Mouse (Mus musculus) intestine, embryonic 14.5 days (tissue): ENCODE measurements around the gene Ptges3l. TPM values are rescaled to one million over a fixed set of nuclear protein-coding genes. Genes with fewer than 3 reads are reported as not detected.

Experiments used
- ATAC-seq: fragments of 200-750 bp; cut with Nextera tagmentation; replicated peaks from 2 replicates; pipeline ENCODE4 v1.8.0; 2017; ENCODE audit warnings: low read depth, moderate number of reproducible peaks, moderate TSS enrichment, moderate library complexity; ENCODE audit not compliant: low FRiP score, low TSS enrichment
- DNase-seq: peaks from one replicate; pipeline ENCODE4 v3.0.0-alpha.2; 2018; ENCODE audit warnings: low spot score
- H3K27ac ChIP-seq: fragments of 300-500 bp; sonication (generic); 2 replicates; pipeline ENCODE4 v1.5.1; 2014; ENCODE audit warnings: low read depth, mild to moderate bottlenecking, control low read depth
- H3K27me3 ChIP-seq: fragments of 300-500 bp; sonication (generic); replicated peaks from 2 replicates; pipeline ENCODE4 v1.6.1; 2014; ENCODE audit warnings: low read length, control low read depth; ENCODE audit not compliant: control insufficient read depth, insufficient read depth
- H3K36me3 ChIP-seq: fragments of 300-500 bp; sonication (generic); 2 replicates; pipeline ENCODE4 v1.6.1; 2014; ENCODE audit warnings: low read length, control low read depth; ENCODE audit not compliant: control insufficient read depth, insufficient read depth
- H3K4me1 ChIP-seq: fragments of 300-500 bp; sonication (generic); replicated peaks from 2 replicates; pipeline ENCODE4 v1.6.1; 2014; ENCODE audit warnings: low read length, control low read depth, mixed read lengths; ENCODE audit not compliant: control insufficient read depth, insufficient read depth
- H3K4me2 ChIP-seq: fragments of 300-500 bp; sonication (generic); 2 replicates; pipeline ENCODE4 v1.6.1; 2014; ENCODE audit warnings: low read length
- H3K4me3 ChIP-seq: fragments of 300-500 bp; sonication (generic); 2 replicates; pipeline ENCODE4 v1.5.1; 2014; ENCODE audit warnings: low read depth, low read length, control low read depth, mixed read lengths
- H3K9ac ChIP-seq: fragments of 300-500 bp; sonication (generic); 2 replicates; pipeline ENCODE4 v1.6.1; 2014; ENCODE audit warnings: mild to moderate bottlenecking, low read length
- H3K9me3 ChIP-seq: fragments of 300-500 bp; sonication (generic); 2 replicates; pipeline ENCODE4 v1.6.1; 2016; ENCODE audit warnings: low read length, control low read depth; ENCODE audit not compliant: control insufficient read depth
- WGBS: fragments of 180-500 bp; shearing (Covaris S2); extraction: QIAGEN DNeasy Blood & Tissue Kit; methylation state at CpG from one replicate; pipeline ENCODE4 v1.1.7; 2014; 5-methylcytosine and 5-hydroxymethylcytosine counted together
- polyA plus RNA-seq: library from polyadenylated mRNA; unstranded; fragments of >200 nt; fragmentation: Nextera tagmentation; extraction: Ambion mirVana; gene quantifications from 2 replicates; pipeline ENCODE4 v1.2.1, GENCODE M21; 2014

Gene Ptges3l
- polyA plus RNA-seq, 1 experiment from 2014 or later, result 16.3 TPM

GRCm38 (mm10) chr11:101420148-101420547 is 5.0 kb downstream of the Ptges3l start:
- no peak overlapping the region for H3K9ac ChIP-seq
- ATAC-seq (no peak), DNase-seq (no peak)
- H3K4me3 ChIP-seq, result no peak overlapping the region
- no peaks in the 10 kb centered on the region for H3K9me3 ChIP-seq
- H3K4me1 ChIP-seq, result peaks cover 11% of the 10 kb centered on the region
- H3K4me2 ChIP-seq, result no peak overlapping the region
- WGBS, result 89% methylated on average over 5 of the region's 5 CpGs
- H3K27me3 ChIP-seq, result no peaks in the 10 kb centered on the region
- no peak overlapping the region for H3K27ac ChIP-seq
- H3K36me3 ChIP-seq, result no peaks in the 10 kb centered on the region

GRCm38 (mm10) chr11:101419610-101420009 is 5.5 kb downstream of the Ptges3l start:
- Histone ChIP-seq H3K4me1 (peaks cover 11% of the 10 kb centered on the region), H3K4me2 (no peak overlapping the region), H3K36me3 (no peaks in the 10 kb centered on the region), H3K9me3 (no peaks in the 10 kb centered on the region), H3K4me3 (no peak overlapping the region), H3K27ac (no peak overlapping the region), H3K27me3 (no peaks in the 10 kb centered on the region), H3K9ac (no peak overlapping the region)
- 36% methylated on average over 3 of the region's 3 CpGs for WGBS
- DNase-seq, result no peak
- ATAC-seq, result no peak

- no peak overlapping the region for H3K4me2 ChIP-seq
- peaks cover 9% of the 10 kb centered on the region for H3K4me1 ChIP-seq
- H3K27ac ChIP-seq, result no peak overlapping the region
- DNase-seq (no peak), ATAC-seq (no peak)
- 61% methylated on average over 6 of the region's 6 CpGs for WGBS
- no peaks in the 10 kb centered on the region for H3K27me3 ChIP-seq
- H3K36me3 ChIP-seq, result no peaks in the 10 kb centered on the region; the same call in 1 of the 2 replicates
- no peaks in the 10 kb centered on the region for H3K9me3 ChIP-seq
- H3K9ac ChIP-seq, result no peak overlapping the region
- no peak overlapping the region for H3K4me3 ChIP-seq
These were observed 6.1 kb downstream of the Ptges3l start for GRCm38 (mm10) chr11:101418991-101419390.

- Histone ChIP-seq H3K4me1 (peaks cover 4% of the 10 kb centered on the region; the same call in 1 of the 2 replicates), H3K27ac (peak within 1 kb of the TSS; percentile 76), H3K4me3 (peak within 1 kb of the TSS; percentile 92), H3K4me2 (peak within 1 kb of the TSS; percentile 73), H3K9ac (peak within 1 kb of the TSS; percentile 87), H3K36me3 (peaks cover 14% of the 10 kb centered on the region), H3K9me3 (no peaks in the 10 kb centered on the region), H3K27me3 (no peaks in the 10 kb centered on the region)
- ATAC-seq (peak; percentile 75), DNase-seq (peak; percentile 96)
- WGBS, result under 1% methylated on average over 45 of the region's 45 CpGs
These were observed 7.9 kb downstream of the Ptges3l start, which contains the start of gene Aarsd1 for GRCm38 (mm10) chr11:101417101-101417855. Aarsd1 (minus strand) TSS chr11:101417615.

- H3K36me3 ChIP-seq, result peaks cover 21% of the 10 kb centered on the region
- no peaks in the 10 kb centered on the region for H3K27me3 ChIP-seq
- ATAC-seq (peak; percentile 40), DNase-seq (no peak)
- H3K9me3 ChIP-seq, result no peaks in the 10 kb centered on the region
- H3K4me2 ChIP-seq, result peak overlapping the region; percentile 73
- peak overlapping the region; percentile 92 for H3K4me3 ChIP-seq
- peaks cover 4% of the 10 kb centered on the region; the same call in 1 of the 2 replicates for H3K4me1 ChIP-seq
- H3K9ac ChIP-seq, result peak overlapping the region; percentile 87
- under 1% methylated on average over 11 of the region's 11 CpGs for WGBS
- peak overlapping the region; percentile 76 for H3K27ac ChIP-seq
These were observed 8.6 kb downstream of the Ptges3l start for GRCm38 (mm10) chr11:101416433-101417100.

GRCm38 (mm10) chr11:101415306-101415705 is 9.8 kb downstream of the Ptges3l start:
- H3K4me3 ChIP-seq, result no peak overlapping the region
- no peak for DNase-seq
- H3K36me3 ChIP-seq, result peaks cover 33% of the 10 kb centered on the region
- no peak overlapping the region for H3K4me2 ChIP-seq
- H3K9ac ChIP-seq, result no peak overlapping the region
- peaks cover 4% of the 10 kb centered on the region; the same call in 1 of the 2 replicates for H3K4me1 ChIP-seq
- H3K27ac ChIP-seq, result no peak overlapping the region
- H3K27me3 ChIP-seq, result no peaks in the 10 kb centered on the region
- no peak for ATAC-seq
- no peaks in the 10 kb centered on the region for H3K9me3 ChIP-seq
- WGBS, result 92% methylated on average over 2 of the region's 2 CpGs

GRCm38 (mm10) chr11:101395110-101395509 is 30.0 kb downstream of the Ptges3l start:
- H3K9ac ChIP-seq, result no peak overlapping the region
- no peak overlapping the region for H3K4me3 ChIP-seq
- DNase-seq (peak; percentile 81), ATAC-seq (no peak; the same call in 1 of the 2 replicates)
- H3K27ac ChIP-seq, result no peak overlapping the region
- H3K4me1 ChIP-seq, result peaks cover 2% of the 10 kb centered on the region; the same call in 1 of the 2 replicates
- H3K36me3 ChIP-seq, result no peaks in the 10 kb centered on the region
- no peaks in the 10 kb centered on the region for H3K27me3 ChIP-seq
- WGBS, result 2% methylated on average over 8 of the region's 8 CpGs
- H3K9me3 ChIP-seq, result no peaks in the 10 kb centered on the region
- H3K4me2 ChIP-seq, result no peak overlapping the region

- H3K4me2 ChIP-seq, result no peak overlapping the region
- H3K9me3 ChIP-seq, result no peaks in the 10 kb centered on the region
- no peak overlapping the region for H3K27ac ChIP-seq
- H3K9ac ChIP-seq, result no peak overlapping the region
- 0 out of 2 replicates have a peak, but pooled peaks cover 2% of the 10 kb centered on the region for H3K4me1 ChIP-seq
- H3K36me3 ChIP-seq, result no peaks in the 10 kb centered on the region
- WGBS, result 24% methylated on average over 4 of the region's 4 CpGs
- DNase-seq, result no peak
- no peak overlapping the region for H3K4me3 ChIP-seq
- no peaks in the 10 kb centered on the region for H3K27me3 ChIP-seq
- ATAC-seq, result no peak
These were observed 43.3 kb downstream of the Ptges3l start for GRCm38 (mm10) chr11:101381817-101382216.
